Mouse (Mus musculus) stomach, postnatal 0 days (tissue): ENCODE measurements around the gene Trmt11. TPM values are rescaled to one million over a fixed set of nuclear protein-coding genes. Genes with fewer than 3 reads are reported as not detected.
A peak's percentile ranks its signal among the peaks of the same experiment; 100 is the strongest.
"Not testable (repeated sequence)": the region's sequence is repeated elsewhere in the genome, so short reads cannot be mapped to it uniquely, and the experiment has no call there.

Experiments
- ATAC-seq: fragments of 200-750 bp; cut with Nextera tagmentation; 2 replicates; pipeline ENCODE4 v1.8.0; 2017; ENCODE audit not compliant: low FRiP score, low TSS enrichment
- DNase-seq: peaks from one replicate; pipeline ENCODE4 v3.0.0-alpha.2; 2016; ENCODE audit warnings: low spot score
- H3K27ac ChIP-seq: fragments of 300-500 bp; sonication (generic); replicated peaks from 2 replicates; pipeline ENCODE4 v1.5.1; 2014; ENCODE audit warnings: mild to moderate bottlenecking, control low read depth
- H3K27me3 ChIP-seq: fragments of 300-500 bp; sonication (generic); 2 replicates; pipeline ENCODE4 v1.6.1; 2014; ENCODE audit warnings: low read length; ENCODE audit not compliant: control insufficient read depth, insufficient read depth
- H3K36me3 ChIP-seq: fragments of 300-500 bp; sonication (generic); 2 replicates; pipeline ENCODE4 v1.6.1; 2014; ENCODE audit warnings: low read length, mixed read lengths; ENCODE audit not compliant: control insufficient read depth, insufficient read depth
- H3K4me1 ChIP-seq: fragments of 300-500 bp; sonication (generic); replicated peaks from 2 replicates; pipeline ENCODE4 v1.6.1; 2014; ENCODE audit warnings: antibody characterized with exemption; ENCODE audit not compliant: control insufficient read depth, insufficient read depth
- H3K4me2 ChIP-seq: fragments of 300-500 bp; sonication (generic); replicated peaks from 2 replicates; pipeline ENCODE4 v1.6.1; 2014; ENCODE audit warnings: low read depth, mild to moderate bottlenecking, control low read depth, moderate library complexity
- H3K4me3 ChIP-seq: fragments of 300-500 bp; sonication (generic); 2 replicates; pipeline ENCODE4 v1.5.1; 2014; ENCODE audit warnings: low read depth, low read length, control low read depth
- H3K9ac ChIP-seq: fragments of 300-500 bp; sonication (generic); 2 replicates; pipeline ENCODE4 v1.6.1; 2014; ENCODE audit warnings: mild to moderate bottlenecking, low read length, control low read depth, mixed read lengths
- H3K9me3 ChIP-seq: fragments of 300-500 bp; sonication (generic); 2 replicates; pipeline ENCODE4 v1.6.1; 2016; ENCODE audit warnings: low read length; ENCODE audit not compliant: control insufficient read depth
- CTCF ChIP-seq: IDR thresholded peaks from 2 replicates; pipeline ENCODE4 v1.5.1; 2016; ENCODE audit warnings: antibody characterized with exemption, low read depth, mild to moderate bottlenecking, moderate library complexity
- EP300 ChIP-seq: optimal IDR thresholded peaks from 2 replicates; pipeline ENCODE3; 2016; ENCODE audit warnings: antibody characterized with exemption
- WGBS: fragments of 180-500 bp; shearing (Covaris S2); extraction: QIAGEN DNeasy Blood & Tissue Kit; methylation state at CpG from one replicate; pipeline ENCODE4 v1.1.7; 2014; 5-methylcytosine and 5-hydroxymethylcytosine counted together
- polyA plus RNA-seq: library from polyadenylated mRNA; unstranded; fragments of >200 nt; fragmentation: Nextera tagmentation; extraction: Ambion mirVana; gene quantifications from 2 replicates; pipeline ENCODE4 v1.2.1, GENCODE M21; 2015

Gene Trmt11
- polyA plus RNA-seq, 1 experiment from 2014 or later = 15.1 TPM

DNA sequence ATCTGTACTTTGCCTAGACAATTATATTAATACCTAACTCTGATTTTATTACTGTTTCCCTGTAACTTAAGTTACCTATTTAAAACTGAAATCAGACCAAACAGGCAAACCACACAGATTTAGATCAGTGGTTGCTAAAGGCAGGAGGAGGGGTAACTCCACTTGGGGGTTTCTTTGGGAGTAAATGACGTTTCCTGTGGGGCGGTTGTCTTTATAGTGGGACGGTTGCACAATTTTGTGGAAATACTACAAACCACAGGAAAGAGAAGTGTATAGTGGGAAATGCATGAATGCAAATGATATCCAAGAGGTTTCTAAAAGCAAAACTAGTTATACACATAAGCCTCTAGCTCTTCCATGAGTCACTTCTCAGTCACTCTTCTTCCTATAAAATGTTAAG lies 50.6 kb downstream of the Trmt11 start:
- H3K27me3 ChIP-seq = no peaks in the 10 kb centered on the region
- no peak overlapping the region for H3K9ac ChIP-seq
- DNase-seq (no peak), ATAC-seq (no peak)
- H3K4me1 ChIP-seq = no peaks in the 10 kb centered on the region
- no peak overlapping the region for H3K4me2 ChIP-seq
- H3K4me3 ChIP-seq = no peak overlapping the region
- no peak for TF ChIP-seq CTCF
- TF ChIP-seq EP300 = no peak
- H3K9me3 ChIP-seq = no peaks in the 10 kb centered on the region
- 83% methylated on average over 3 of the region's 3 CpGs for WGBS
- peaks cover 7% of the 10 kb centered on the region; the same call in 1 of the 2 replicates for H3K36me3 ChIP-seq
- no peak overlapping the region for H3K27ac ChIP-seq

DNA sequence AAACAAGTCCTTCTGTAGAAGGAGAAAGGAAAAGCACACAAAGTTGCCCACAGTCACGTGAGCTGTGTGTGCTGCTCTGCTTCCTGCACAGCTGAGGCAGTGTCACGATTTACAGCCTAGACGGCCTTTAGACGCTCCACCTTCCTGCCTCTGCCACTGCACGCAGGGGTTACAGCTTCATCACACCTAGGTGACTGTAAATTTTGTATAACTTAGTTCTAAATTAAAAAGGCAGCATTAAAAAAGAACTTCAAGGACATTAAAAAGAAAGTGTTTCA lies 62.1 kb downstream of the Trmt11 start:
- H3K27me3 ChIP-seq = no peaks in the 10 kb centered on the region
- WGBS = 76% methylated on average over 5 of the region's 5 CpGs
- no peaks in the 10 kb centered on the region for H3K9me3 ChIP-seq
- no peak overlapping the region for H3K27ac ChIP-seq
- H3K4me1 ChIP-seq = no peaks in the 10 kb centered on the region
- H3K4me3 ChIP-seq = no peak overlapping the region
- H3K36me3 ChIP-seq = no peaks in the 10 kb centered on the region
- no peak for ATAC-seq
- H3K4me2 ChIP-seq = no peak overlapping the region
- TF ChIP-seq EP300 (no peak), CTCF (no peak)
- no peak overlapping the region for H3K9ac ChIP-seq
- no peak for DNase-seq

DNA sequence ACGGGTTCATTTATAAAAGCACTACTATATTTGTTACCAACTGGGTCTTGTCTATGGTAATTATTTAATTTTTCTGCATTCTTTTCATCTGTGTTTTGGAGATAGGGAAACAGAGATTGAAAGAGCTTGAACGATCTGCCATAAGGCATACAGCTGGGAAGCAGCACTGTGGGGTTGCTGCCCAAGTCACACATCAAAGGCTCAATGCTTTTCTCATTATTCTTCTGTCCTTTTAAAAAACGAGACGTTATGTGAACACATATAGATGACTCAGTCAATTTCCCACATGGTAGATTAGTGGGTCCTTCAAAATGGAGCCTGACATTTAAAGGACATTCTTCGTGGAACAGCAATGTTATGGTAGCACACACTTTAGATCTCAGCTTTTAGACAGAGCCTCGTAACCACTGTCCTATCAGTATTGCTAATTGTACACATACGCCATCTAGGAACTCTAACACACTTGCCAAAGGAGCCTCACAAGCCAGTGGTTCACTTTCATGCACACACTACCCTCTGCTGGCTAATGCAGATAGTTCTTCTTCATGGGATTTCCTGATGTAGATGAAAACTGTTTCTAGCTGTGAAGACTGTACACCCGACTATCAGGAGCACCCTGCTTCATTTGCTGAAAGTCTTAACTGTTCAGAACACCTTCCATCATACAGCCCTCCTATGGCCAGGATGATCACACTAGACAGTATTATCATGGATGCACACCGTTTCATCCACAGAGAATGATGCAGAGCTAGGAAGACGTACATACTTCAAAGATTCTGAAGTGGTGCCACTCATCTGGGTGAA lies 62.6 kb downstream of the Trmt11 start:
- Histone ChIP-seq H3K4me1 (no peaks in the 10 kb centered on the region), H3K36me3 (no peaks in the 10 kb centered on the region), H3K4me2 (no peak overlapping the region), H3K9me3 (no peaks in the 10 kb centered on the region), H3K9ac (no peak overlapping the region), H3K4me3 (no peak overlapping the region), H3K27ac (no peak overlapping the region), H3K27me3 (no peaks in the 10 kb centered on the region)
- 60% methylated on average over 10 of the region's 10 CpGs for WGBS
- DNase-seq = no peak
- TF ChIP-seq CTCF (peak; percentile 78), EP300 (no peak)
- 0 out of 2 replicates have a peak, but pooled peaks have one; percentile 40 for ATAC-seq

DNA sequence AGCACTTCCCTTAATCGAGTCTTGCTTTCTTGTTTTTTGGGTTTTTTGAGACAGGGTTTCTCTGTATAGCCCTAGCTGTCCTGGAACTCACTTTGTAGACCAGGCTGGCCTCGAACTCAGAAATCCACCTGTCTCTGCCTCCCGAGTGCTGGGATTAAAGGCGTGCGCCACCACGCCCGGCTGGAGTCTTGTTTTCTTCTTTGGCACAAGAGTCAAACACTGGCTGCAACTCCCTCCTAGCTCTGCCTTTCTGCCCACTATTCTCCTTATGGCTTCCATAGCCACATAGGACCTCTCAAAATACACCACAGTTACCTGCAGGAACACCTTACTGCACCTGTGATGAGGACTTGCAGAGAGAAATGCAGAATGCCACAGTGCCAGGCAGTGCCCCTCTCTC lies 64.6 kb downstream of the Trmt11 start:
- not testable (repeated sequence) for DNase-seq

DNA sequence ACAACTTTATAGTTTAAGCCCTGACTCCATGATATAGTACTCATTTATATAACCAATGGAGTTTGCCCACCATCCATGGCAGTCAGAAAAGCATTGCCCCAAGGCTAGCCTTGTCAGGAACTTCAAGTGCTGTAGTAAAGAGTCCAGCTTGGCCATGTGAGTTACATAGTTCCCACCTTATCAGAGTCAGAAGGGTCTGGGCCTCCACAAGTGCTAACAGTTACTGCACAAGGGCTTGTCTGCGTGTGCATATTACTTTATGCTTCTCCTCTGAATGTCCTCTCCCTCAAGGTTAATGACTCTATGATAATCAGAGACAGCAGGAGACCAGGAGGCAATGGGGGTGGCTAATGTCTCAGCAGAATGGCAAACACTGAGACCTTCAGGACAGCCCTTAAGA lies 73.4 kb downstream of the Trmt11 start:
- 83% methylated on average over 1 of the region's 1 CpGs for WGBS
- no peak overlapping the region for H3K4me3 ChIP-seq
- TF ChIP-seq EP300 (no peak), CTCF (no peak)
- no peaks in the 10 kb centered on the region for H3K4me1 ChIP-seq
- H3K36me3 ChIP-seq = no peaks in the 10 kb centered on the region
- no peak overlapping the region for H3K9ac ChIP-seq
- no peaks in the 10 kb centered on the region for H3K27me3 ChIP-seq
- no peaks in the 10 kb centered on the region for H3K9me3 ChIP-seq
- H3K27ac ChIP-seq = no peak overlapping the region
- no peak for ATAC-seq
- DNase-seq = no peak
- no peak overlapping the region for H3K4me2 ChIP-seq

More for the DNA sequence above, 64.6 kb downstream of the Trmt11 start:
- not testable (repeated sequence) for H3K4me2 ChIP-seq, H3K4me3 ChIP-seq, H3K27ac ChIP-seq, H3K4me1 ChIP-seq, H3K9ac ChIP-seq, ATAC-seq, H3K27me3 ChIP-seq, H3K36me3 ChIP-seq, H3K9me3 ChIP-seq
- WGBS = 93% methylated on average over 7 of the region's 7 CpGs

DNA sequence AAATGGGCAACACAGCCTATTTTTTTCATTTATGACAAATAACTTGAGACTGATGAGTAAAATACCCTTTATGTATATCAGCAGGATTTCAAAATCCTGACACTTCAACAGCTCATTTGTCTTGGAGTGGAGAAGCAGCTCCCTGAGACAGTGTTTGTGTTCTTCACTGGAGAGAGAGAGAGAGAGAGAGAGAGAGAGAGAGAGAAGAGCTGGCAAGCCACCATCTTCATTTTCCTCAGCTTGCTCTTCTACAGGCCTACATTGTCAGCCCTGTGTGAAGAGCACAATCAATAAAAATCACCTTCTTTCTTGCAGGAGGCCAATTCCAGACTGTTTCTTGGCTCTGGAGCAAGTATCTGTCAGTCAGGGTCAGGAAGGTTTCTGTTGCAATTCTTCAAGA lies 78.8 kb downstream of the Trmt11 start:
- H3K9me3 ChIP-seq = no peaks in the 10 kb centered on the region
- H3K9ac ChIP-seq = no peak overlapping the region
- DNase-seq (no peak), ATAC-seq (no peak)
- no peaks in the 10 kb centered on the region for H3K36me3 ChIP-seq
- H3K27me3 ChIP-seq = no peaks in the 10 kb centered on the region
- H3K4me2 ChIP-seq = no peak overlapping the region
- no peak overlapping the region for H3K27ac ChIP-seq
- H3K4me3 ChIP-seq = no peak overlapping the region
- no peaks in the 10 kb centered on the region for H3K4me1 ChIP-seq
- TF ChIP-seq CTCF = no peak
- no peak for TF ChIP-seq EP300
